In genomic region chr1:171938952-171939948, GRCm38 (mm10) we compare ENCODE assay signal across 21 mouse cellular contexts. TPM values are rescaled to one million over a fixed set of nuclear protein-coding genes. Genes with fewer than 3 reads are reported as not detected.
DNase-seq lines count a peak whose midpoint lies in the region; TF ChIP-seq lines count a peak whose summit lies in the region.
"Had no signal": no experiment of that assay in that cellular context is flagged by ENCODE, and none has a peak within 500 bp of the region (broad histone marks: within the 10 kb centered on the region; RNA-seq: fewer than 3 reads in every experiment).

No protein-coding gene starts in this region.

- H3K4me1 ChIP-seq in thymus, adult 2 months (replicated peaks; ENCODE audit: control insufficient read depth, insufficient read depth, low read length), result peaks cover 42% of the 10 kb centered on the region
- H3K4me1 ChIP-seq: embryonic facial prominence, embryonic 15.5 days; forebrain, embryonic 10.5 days; heart, embryonic 12.5 days; limb, embryonic 15.5 days; midbrain, embryonic 12.5 days had no signal

- H3K4me3 ChIP-seq in thymus, adult 2 months (ENCODE audit: control insufficient read depth, insufficient read depth, low read length), result no peak overlapping the region
- H3K4me3 ChIP-seq: embryonic facial prominence, embryonic 15.5 days; forebrain, embryonic 10.5 days; heart, embryonic 12.5 days; limb, embryonic 15.5 days; midbrain, embryonic 12.5 days; myocyte had no signal

- TF ChIP-seq CTCF in thymus, adult 2 months (IDR thresholded peaks at IDR 0.05; ENCODE audit: borderline replicate concordance, control insufficient read depth, extremely low read depth, insufficient read depth, low read length, poor library complexity), result no peak

- no peak for TF ChIP-seq POLR2A in thymus, adult 2 months (IDR thresholded peaks at IDR 0.05; ENCODE audit: control insufficient read depth, extremely low read depth, insufficient read depth, low read length, poor library complexity)

- no peaks in the 10 kb centered on the region for H3K27me3 ChIP-seq in thymus, adult 2 months (ENCODE audit: control insufficient read depth, insufficient read depth, low read length)
- H3K27me3 ChIP-seq: embryonic facial prominence, embryonic 15.5 days; heart, embryonic 12.5 days; limb, embryonic 15.5 days; midbrain, embryonic 12.5 days; Patski had no signal

- WGBS in thymus, adult 2 months, result 46% methylated on average over 14 of the region's 14 CpGs

- DNase-seq in heart, adult 11 months, result peak; percentile 67
- DNase-seq in heart, postnatal 25 days (ENCODE audit: low spot score), result no peak
- peak; percentile 32 for DNase-seq in thymus, adult 2 months
- no peak for DNase-seq in thymus, adult 18-20 months
- peak; percentile 13 for DNase-seq in telencephalon, adult 2 months (ENCODE audit: low read depth, low spot score)
- DNase-seq in urinary bladder, postnatal 36 days (ENCODE audit: low spot score in 2 of 2), result no peak
- DNase-seq in ovary, postnatal 36 days (ENCODE audit: low spot score), result no peak
- DNase-seq: cerebellum, adult 9-10 months; gastrocnemius, postnatal 14 days; kidney, adult 8-10 months; right cerebral cortex, postnatal 14 days had no signal

- peaks cover 63% of the 10 kb centered on the region for H3K36me3 ChIP-seq in thymus, adult 2 months (ENCODE audit: control insufficient read depth, insufficient read depth, low read length)
- H3K36me3 ChIP-seq: embryonic facial prominence, embryonic 15.5 days; forebrain, embryonic 10.5 days; heart, embryonic 12.5 days; limb, embryonic 15.5 days; midbrain, embryonic 12.5 days had no signal

- intact Hi-C loops in heart, postnatal 25 days (cut with DNase I), result no loop called here

- peak overlapping the region; percentile 71 for H3K27ac ChIP-seq in thymus, adult 2 months (ENCODE audit: control insufficient read depth, insufficient read depth, low read length)
- H3K27ac ChIP-seq: embryonic facial prominence, embryonic 15.5 days; forebrain, embryonic 10.5 days; limb, embryonic 15.5 days; midbrain, embryonic 12.5 days had no signal

RNA-seq across cellular contexts. Expression of gene Slamf6, which starts 21.9 kb away (rescaled TPM):
- total RNA-seq in heart, postnatal 25 days (2021), result under 1 TPM in 1 of 2 experiments, not detected in 1; 0.47 TPM
- 46.6 and 52.0 TPM in 2 replicates for polyA plus RNA-seq in thymus, adult 2 months (2012; rRNA removed)
- total RNA-seq: layer of hippocampus, postnatal 14 days had no signal
- polyA plus RNA-seq: heart, embryonic 12.5 days; limb, embryonic 15.5 days; midbrain, embryonic 12.5 days; myocyte; Patski; testis, adult 2 months had no signal

RNA-seq across cellular contexts. Expression of gene Gm10521, which starts 43.8 kb away (rescaled TPM):
- under 1 TPM; 0.08 to 0.16 TPM for total RNA-seq in heart, postnatal 25 days (2021)
- 9.5 and 11.6 TPM in 2 replicates for polyA plus RNA-seq in thymus, adult 2 months (2012; rRNA removed)
- polyA plus RNA-seq: embryonic facial prominence, embryonic 15.5 days; forebrain, embryonic 10.5 days; heart, embryonic 12.5 days; limb, embryonic 15.5 days; liver, embryonic 16.5 days; myocyte; Patski had no signal

Comparison
In these comparisons a context has a peak if more than half of its experiments do, and no peak if none do; other contexts are left out.
1. DNase-seq: peak in heart, adult 11 months (single experiment), thymus, adult 2 months (single experiment) and telencephalon, adult 2 months (single experiment); none in heart, postnatal 25 days (single experiment), thymus, adult 18-20 months (0 of 2), urinary bladder, postnatal 36 days (0 of 2) and ovary, postnatal 36 days (single experiment).